Mouse (Mus musculus) olfactory bulb, adult 2 months (tissue): ENCODE measurements around the gene Borcs7. TPM values are rescaled to one million over a fixed set of nuclear protein-coding genes. Genes with fewer than 3 reads are reported as not detected.

ENCODE experiments used
- H3K27ac ChIP-seq: fragments of 200-500 bp; 2 replicates; pipeline ENCODE4 v1.5.1; 2012; ENCODE audit warnings: low read depth, low read length; ENCODE audit not compliant: insufficient read depth
- H3K4me1 ChIP-seq: fragments of 200-500 bp; 2 replicates; pipeline ENCODE4 v1.6.1; 2012; ENCODE audit warnings: low read length; ENCODE audit not compliant: control insufficient read depth, insufficient read depth
- H3K4me3 ChIP-seq: fragments of 200-500 bp; 2 replicates; pipeline ENCODE4 v1.5.1; 2012; ENCODE audit warnings: mild to moderate bottlenecking, low read depth, low read length, moderate library complexity; ENCODE audit not compliant: insufficient read depth
- CTCF ChIP-seq: fragments of 200-500 bp; IDR thresholded peaks from 2 replicates; pipeline ENCODE4 v1.5.1; 2012; ENCODE audit warnings: low read depth, mild to moderate bottlenecking, low read length, moderate library complexity; ENCODE audit not compliant: insufficient read depth
- POLR2A ChIP-seq: fragments of 200-500 bp; IDR thresholded peaks from 2 replicates; pipeline ENCODE4 v1.6.1; 2012; ENCODE audit warnings: mild to moderate bottlenecking, low read depth, low read length, moderate library complexity; ENCODE audit not compliant: insufficient read depth
- WGBS: fragments of 180-500 bp; shearing (Covaris S2); methylation state at CpG from one replicate; pipeline ENCODE4 v1.1.7; 2018; 5-methylcytosine and 5-hydroxymethylcytosine counted together
- polyA plus RNA-seq: library from polyadenylated mRNA; stranded (reverse); fragments of >200 nt; gene quantifications from 2 replicates; pipeline ENCODE4 v1.2.4, GENCODE M21; 2012; ENCODE audit warnings: low replicate concordance; ENCODE audit not compliant: missing spikeins, insufficient read depth, insufficient read length

The Borcs7 gene
- polyA plus RNA-seq, 1 experiment: not detected

DNA sequence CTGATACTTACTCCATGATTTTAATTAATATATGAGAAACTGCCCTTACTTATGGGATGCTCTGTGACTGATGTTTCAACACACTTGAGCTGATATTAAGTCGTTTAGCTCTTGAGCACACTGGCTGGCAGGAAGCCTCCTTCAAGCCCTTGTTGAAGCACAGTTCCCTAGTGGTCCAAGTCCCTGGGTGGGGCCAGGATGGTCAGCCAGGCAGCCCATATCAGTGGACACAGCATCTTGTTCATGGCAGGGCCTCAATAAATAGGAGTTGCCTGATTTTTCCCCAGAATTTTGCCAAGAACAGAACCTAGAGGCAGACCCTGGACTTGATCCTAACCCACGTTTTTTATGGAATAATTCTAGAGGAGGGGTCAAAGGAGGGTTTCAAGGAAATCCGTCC lies 42.5 kb upstream of the Borcs7 start:
- no peak overlapping the region for H3K27ac ChIP-seq
- no peak for TF ChIP-seq CTCF
- WGBS: 64% methylated on average over 3 of the region's 3 CpGs
- H3K4me1 ChIP-seq: peaks cover 38% of the 10 kb centered on the region
- H3K4me3 ChIP-seq: no peak overlapping the region

GRCm38 (mm10) chr19:46647850-46648249 lies 41.9 kb upstream of the Borcs7 start:
- WGBS: 82% methylated on average over 8 of the region's 8 CpGs

DNA sequence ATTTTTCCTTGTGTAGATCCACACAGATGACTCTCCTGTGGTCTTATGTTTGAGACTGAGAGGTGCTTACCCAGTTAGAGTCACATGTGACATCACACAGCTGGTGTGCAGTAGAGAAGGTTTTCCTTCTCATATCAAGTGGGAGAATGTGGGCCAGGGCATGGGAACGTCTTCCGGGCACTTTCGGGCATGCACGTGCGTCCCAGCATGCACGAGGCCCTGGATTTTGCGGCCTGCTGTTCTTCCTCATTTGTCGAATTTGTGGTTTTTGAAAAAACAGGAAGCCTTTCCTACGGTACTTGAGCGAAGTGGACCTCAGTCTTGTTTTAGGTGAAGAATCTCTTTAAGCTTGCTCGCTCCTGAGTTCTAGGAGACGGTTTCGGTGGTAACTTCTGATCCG lies 41.1 kb upstream of the Borcs7 start:
- 92% methylated on average over 14 of the region's 14 CpGs for WGBS
- TF ChIP-seq CTCF (no peak), POLR2A (no peak)
- Histone ChIP-seq H3K27ac (no peak overlapping the region), H3K4me3 (no peak overlapping the region), H3K4me1 (peaks cover 27% of the 10 kb centered on the region)

More at GRCm38 (mm10) chr19:46647850-46648249, 41.9 kb upstream of the Borcs7 start:
- H3K4me3 ChIP-seq: no peak overlapping the region
- peaks cover 32% of the 10 kb centered on the region for H3K4me1 ChIP-seq
- TF ChIP-seq CTCF (no peak), POLR2A (no peak)
- no peak overlapping the region for H3K27ac ChIP-seq

GRCm38 (mm10) chr19:46653188-46653587 lies 36.5 kb upstream of the Borcs7 start:
- H3K4me3 ChIP-seq: no peak overlapping the region
- 76% methylated on average over 5 of the region's 5 CpGs for WGBS
- no peak overlapping the region for H3K27ac ChIP-seq
- TF ChIP-seq POLR2A (no peak), CTCF (no peak)
- no peaks in the 10 kb centered on the region; the same call in 1 of the 2 replicates for H3K4me1 ChIP-seq

DNA sequence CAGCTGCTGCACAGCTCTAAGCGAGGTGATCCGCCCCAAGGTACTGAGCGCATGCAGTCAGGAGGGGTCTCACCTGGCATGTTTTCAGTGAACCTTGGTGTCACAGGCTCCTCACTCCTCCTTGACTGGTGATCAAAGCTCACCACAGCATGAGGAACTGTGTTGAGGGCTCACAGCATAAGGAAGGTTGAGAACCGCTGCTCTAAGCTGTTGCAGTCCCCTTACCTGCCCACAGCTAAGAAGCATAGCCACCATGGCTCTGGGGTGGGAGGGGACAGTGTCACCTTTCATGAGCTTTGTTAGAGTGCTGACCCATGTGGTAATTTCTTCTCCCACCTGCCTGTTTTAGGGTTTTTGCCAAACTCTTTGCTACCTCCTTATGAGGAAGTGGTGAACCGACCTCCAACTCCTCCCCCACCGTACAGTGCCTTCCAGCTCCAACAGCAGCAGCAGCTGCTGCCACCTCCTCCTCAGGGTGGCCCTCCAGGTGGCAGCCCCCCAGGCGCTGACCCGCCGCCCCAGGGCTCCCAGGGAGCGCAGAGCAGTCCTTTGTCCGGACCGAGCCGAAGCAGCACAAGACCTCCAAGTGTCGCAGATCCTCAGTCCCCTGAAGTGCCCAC lies 36.0 kb upstream of the Borcs7 start:
- Histone ChIP-seq H3K4me1 (no peaks in the 10 kb centered on the region; the same call in 1 of the 2 replicates), H3K27ac (no peak overlapping the region), H3K4me3 (no peak overlapping the region)
- TF ChIP-seq CTCF: no peak
- no peak for TF ChIP-seq POLR2A
- WGBS: 90% methylated on average over 14 of the region's 14 CpGs

- Histone ChIP-seq H3K4me1 (no peaks in the 10 kb centered on the region; the same call in 1 of the 2 replicates), H3K27ac (no peak overlapping the region), H3K4me3 (no peak overlapping the region)
- WGBS: 87% methylated on average over 10 of the region's 10 CpGs
- TF ChIP-seq POLR2A: no peak
- no peak for TF ChIP-seq CTCF
Measured at GRCm38 (mm10) chr19:46655626-46656025, 34.1 kb upstream of the Borcs7 start.

- 91% methylated on average over 21 of the region's 21 CpGs for WGBS
- TF ChIP-seq POLR2A (no peak), CTCF (no peak)
- Histone ChIP-seq H3K4me3 (no peak overlapping the region), H3K27ac (no peak overlapping the region), H3K4me1 (peaks cover 3% of the 10 kb centered on the region; the same call in 1 of the 2 replicates)
Measured at GRCm38 (mm10) chr19:46656151-46656840, 33.4 kb upstream of the Borcs7 start.

DNA sequence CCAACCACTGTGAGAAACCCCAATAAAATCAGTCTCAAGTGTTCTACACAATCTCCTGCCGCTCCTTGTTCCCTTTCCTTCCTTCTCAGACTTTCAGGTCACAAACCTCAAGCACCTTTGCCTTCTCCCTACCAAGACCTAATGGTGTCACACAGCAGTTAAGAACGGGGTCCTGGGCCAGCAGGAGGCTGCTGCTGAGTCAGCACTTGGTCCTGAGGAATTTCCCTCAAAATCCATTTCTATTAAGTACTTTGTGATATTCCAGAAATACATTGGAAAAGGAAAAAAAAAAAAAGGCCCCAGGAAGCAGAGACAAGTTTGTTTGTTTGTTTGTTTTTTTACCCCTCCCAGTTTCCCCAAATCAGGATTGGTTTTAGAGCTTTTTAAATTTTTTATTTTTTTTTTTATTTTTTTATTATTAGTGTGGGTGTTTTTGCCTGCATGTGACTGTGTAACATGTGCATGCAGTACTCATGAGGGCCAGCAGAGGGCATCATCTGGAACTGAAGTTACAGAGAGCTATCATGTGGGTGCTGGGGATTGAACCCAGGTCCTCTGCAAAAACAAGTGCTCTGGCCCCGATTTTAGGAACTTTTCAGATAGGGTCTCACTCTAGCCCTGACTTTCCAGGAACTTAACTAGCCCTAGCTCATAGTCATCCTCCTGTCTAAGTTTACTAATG lies 32.2 kb upstream of the Borcs7 start:
- no peak overlapping the region for H3K27ac ChIP-seq
- TF ChIP-seq POLR2A (no peak), CTCF (0 out of 2 replicates have a peak, but pooled peaks have one; percentile 15)
- WGBS: 92% methylated on average over 3 of the region's 3 CpGs
- no peak overlapping the region for H3K4me3 ChIP-seq
- H3K4me1 ChIP-seq: peaks cover 6% of the 10 kb centered on the region; the same call in 1 of the 2 replicates

GRCm38 (mm10) chr19:46658348-46658747 lies 31.4 kb upstream of the Borcs7 start:
- WGBS: 98% methylated on average over 7 of the region's 7 CpGs
- H3K4me3 ChIP-seq: no peak overlapping the region
- no peak overlapping the region for H3K27ac ChIP-seq
- peaks cover 6% of the 10 kb centered on the region; the same call in 1 of the 2 replicates for H3K4me1 ChIP-seq
- no peak for TF ChIP-seq CTCF
- TF ChIP-seq POLR2A: no peak
